In the genomic region with DNA sequence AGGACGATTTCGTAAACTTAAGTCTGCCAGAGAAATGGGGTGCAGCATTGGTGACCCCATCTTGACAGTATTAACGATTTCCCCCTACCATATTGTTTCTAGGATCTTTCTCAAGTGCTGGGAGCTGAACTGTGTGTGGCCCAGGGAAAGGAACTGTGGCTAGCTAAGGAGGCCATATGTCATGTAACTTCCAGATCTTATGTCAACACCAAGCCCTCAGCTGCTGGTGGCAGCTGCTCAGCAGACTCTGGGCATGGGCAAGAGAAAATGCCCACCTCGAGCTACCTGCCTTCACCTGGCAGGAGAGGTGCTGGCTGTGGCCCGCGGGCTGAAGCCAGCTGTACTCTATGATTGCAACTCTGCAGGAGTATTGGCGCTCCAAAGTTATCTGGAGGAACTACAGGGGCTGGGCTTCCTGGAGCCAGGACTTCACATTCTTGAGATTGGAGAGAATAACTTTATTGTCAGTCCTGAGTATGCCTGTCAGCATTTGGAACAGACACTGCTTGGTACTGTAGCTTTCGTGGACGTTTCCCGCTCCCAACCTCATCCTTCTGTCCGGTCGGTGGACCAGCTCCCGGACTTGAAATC, we compare ENCODE assay signal across 8 mouse cellular contexts. TPM values are rescaled to one million over a fixed set of nuclear protein-coding genes. Genes with fewer than 3 reads are reported as not detected.
DNase-seq lines count a peak whose midpoint lies in the region; ATAC-seq and TF ChIP-seq lines count a peak whose summit lies in the region.

No protein-coding gene starts in this region.

- DNase-seq in gastrocnemius, adult 2 months, result no peak
- no peak for DNase-seq in gastrocnemius, adult 18-20 months (ENCODE audit: low spot score)
- DNase-seq in liver, postnatal 0 days, result no peak
- DNase-seq in frontal cortex, postnatal 14 days (ENCODE audit: low spot score in 2 of 2), result no peak
- DNase-seq in retina, embryonic 14.5 days (ENCODE audit: low spot score), result no peak

- H3K9me3 ChIP-seq in ES-Bruce4 (replicated peaks; ENCODE audit: control insufficient read depth, insufficient read depth, low read length, poor library complexity, severe bottlenecking), result no peaks in the 10 kb centered on the region
- H3K9me3 ChIP-seq in heart, embryonic 14.5 days (ENCODE audit: control insufficient read depth, low read length), result no peaks in the 10 kb centered on the region
- no peaks in the 10 kb centered on the region for H3K9me3 ChIP-seq in liver, postnatal 0 days (ENCODE audit: low read length)

- H3K9ac ChIP-seq in ES-Bruce4 (ENCODE audit: low read depth, poor library complexity, severe bottlenecking), result peak overlapping the region; percentile 74
- peak overlapping the region; percentile 89 for H3K9ac ChIP-seq in heart, embryonic 14.5 days (ENCODE audit: low read length)
- H3K9ac ChIP-seq in liver, postnatal 0 days (replicated peaks), result peak overlapping the region; percentile 69

- peak overlapping the region; percentile 84 for H3K4me2 ChIP-seq in heart, embryonic 14.5 days (ENCODE audit: low read length)
- peak overlapping the region; percentile 87 for H3K4me2 ChIP-seq in liver, postnatal 0 days (ENCODE audit: low read depth, low read length)

- no peaks in the 10 kb centered on the region for H3K36me3 ChIP-seq in ES-Bruce4 (ENCODE audit: control insufficient read depth, insufficient read depth, low read length, poor library complexity, severe bottlenecking)
- peaks cover 3% of the 10 kb centered on the region; the same call in 1 of the 2 replicates for H3K36me3 ChIP-seq in heart, embryonic 14.5 days (ENCODE audit: control insufficient read depth, insufficient read depth, low read length)
- H3K36me3 ChIP-seq in liver, postnatal 0 days (replicated peaks; ENCODE audit: insufficient read depth, low read length), result no peaks in the 10 kb centered on the region

- no peaks in the 10 kb centered on the region for H3K27me3 ChIP-seq in ES-Bruce4 (ENCODE audit: control insufficient read depth, insufficient read depth, low read length, poor library complexity, severe bottlenecking)
- H3K27me3 ChIP-seq in heart, embryonic 14.5 days (ENCODE audit: control insufficient read depth, insufficient read depth, low read length), result no peaks in the 10 kb centered on the region
- no peaks in the 10 kb centered on the region for H3K27me3 ChIP-seq in liver, postnatal 0 days (ENCODE audit: insufficient read depth, low read length)

- 48% methylated on average over 13 of the region's 13 CpGs for whole genome bisulfite sequencing in heart, embryonic 14.5 days
- WGBS in liver, postnatal 0 days (ENCODE audit: insufficient replicate concordance), result 69% methylated on average over 13 of the region's 13 CpGs

- no peaks in the 10 kb centered on the region for H3K4me1 ChIP-seq in ES-Bruce4 (ENCODE audit: control insufficient read depth, insufficient read depth, low read length)
- peaks cover 14 to 36% of the 10 kb centered on the region in 2 experiments for H3K4me1 ChIP-seq in heart, embryonic 14.5 days (ENCODE audit: control insufficient read depth in 2 of 2, insufficient read depth in 2 of 2, low read length in 2 of 2)
- H3K4me1 ChIP-seq in liver, postnatal 0 days (ENCODE audit: insufficient read depth), result peaks cover 28% of the 10 kb centered on the region

- no peak for TF ChIP-seq POLR2A in ES-Bruce4 (IDR thresholded peaks at IDR 0.05; ENCODE audit: insufficient read depth, low read length)

- H3K27ac ChIP-seq in gastrocnemius, adult 2 months, result peak overlapping the region; percentile 95
- no peak overlapping the region for H3K27ac ChIP-seq in ES-Bruce4 (ENCODE audit: insufficient read depth, low read length)
- H3K27ac ChIP-seq in heart, embryonic 14.5 days (replicated peaks in 1 of 2; ENCODE audit: control insufficient read depth in 1 of 2, insufficient read depth in 1 of 2, low read depth in 2 of 2, low read length in 2 of 2), result peak overlapping the region; percentile 91 to 92
- peak overlapping the region; percentile 87 for H3K27ac ChIP-seq in liver, postnatal 0 days (ENCODE audit: low read depth)

- intact Hi-C loops in gastrocnemius, adult 2 months (cut with DNase I), result no loop called here

- no peak for ATAC-seq in heart, embryonic 14.5 days (ENCODE audit: insufficient number of reproducible peaks, insufficient read depth, low FRiP score, low read depth)
- no peak for ATAC-seq in liver, postnatal 0 days
- ATAC-seq in megakaryocyte-erythroid progenitor cell, adult 5-6 weeks (replicated peaks; ENCODE audit: low FRiP score, low TSS enrichment, poor library complexity, severe bottlenecking), result no peak

- no peak for TF ChIP-seq CTCF in gastrocnemius, adult 2 months (IDR thresholded peaks at IDR 0.05)
- TF ChIP-seq CTCF in ES-Bruce4 (IDR thresholded peaks at IDR 0.05; ENCODE audit: low read depth, low read length), result no peak
- no peak for TF ChIP-seq CTCF in liver, postnatal 0 days (IDR thresholded peaks at IDR 0.05; ENCODE audit: low read depth)

- TF ChIP-seq EP300 in ES-Bruce4 (IDR thresholded peaks at IDR 0.05; ENCODE audit: insufficient read depth, low read depth, low read length), result no peak
- TF ChIP-seq EP300 in liver, postnatal 0 days (IDR thresholded peaks at IDR 0.05; ENCODE audit: low read depth), result no peak

- peak overlapping the region; percentile 83 for H3K4me3 ChIP-seq in gastrocnemius, adult 2 months
- H3K4me3 ChIP-seq in ES-Bruce4 (ENCODE audit: low read depth, low read length), result 0 out of 2 replicates have a peak overlapping the region, but pooled peaks have one; percentile 4
- peak overlapping the region; percentile 80 to 81 for H3K4me3 ChIP-seq in heart, embryonic 14.5 days (ENCODE audit: control insufficient read depth in 1 of 2, insufficient read depth in 1 of 2, low read depth in 1 of 2, low read length in 2 of 2)
- H3K4me3 ChIP-seq in liver, postnatal 0 days (ENCODE audit: low read depth, low read length), result peak overlapping the region; percentile 77

RNA-seq across cellular contexts. Expression of gene A130010J15Rik, which starts 6.4 kb away (rescaled TPM):
- 1 to 10 TPM; 3.3 to 3.7 TPM for total RNA-seq in gastrocnemius, adult 2 months (2021)
- total RNA-seq in gastrocnemius, adult 18-20 months (2021), result 1 to 10 TPM; 2.9 to 3.9 TPM
- 9.3 and 10.9 TPM in 2 replicates for polyA plus RNA-seq in ES-Bruce4 (2011; ENCODE audit: insufficient read depth, insufficient read length, low read depth, missing spikeins)
- 12.9 and 13.4 TPM in 2 replicates for polyA plus RNA-seq in heart, embryonic 14.5 days (2014; fragmentation: Nextera tagmentation; extraction: Ambion mirVana)
- 4.8 and 6.2 TPM in 2 replicates for polyA plus RNA-seq in liver, postnatal 0 days (2015; fragmentation: Nextera tagmentation; extraction: Ambion mirVana)
- total RNA-seq in megakaryocyte-erythroid progenitor cell, adult 5-6 weeks (2014; fragmentation: Nextera tagmentation), result 6.6 and 6.9 TPM in 2 replicates
- total RNA-seq in megakaryocyte-erythroid progenitor cell, adult 5-6 weeks (2017), result 12.0 and 13.1 TPM in 2 replicates

RNA-seq across cellular contexts. Expression of gene Irf6, which starts 21.3 kb away (rescaled TPM):
- under 1 TPM; 0.33 to 0.39 TPM for total RNA-seq in gastrocnemius, adult 2 months (2021)
- under 1 TPM; 0.53 to 0.88 TPM for total RNA-seq in gastrocnemius, adult 18-20 months (2021)
- 18.1 and 18.6 TPM in 2 replicates for polyA plus RNA-seq in ES-Bruce4 (2011; ENCODE audit: insufficient read depth, insufficient read length, low read depth, missing spikeins)
- 6.1 and 7.2 TPM in 2 replicates for polyA plus RNA-seq in heart, embryonic 14.5 days (2014; fragmentation: Nextera tagmentation; extraction: Ambion mirVana)
- 6.5 and 9.7 TPM in 2 replicates for polyA plus RNA-seq in liver, postnatal 0 days (2015; fragmentation: Nextera tagmentation; extraction: Ambion mirVana)
- total RNA-seq in megakaryocyte-erythroid progenitor cell, adult 5-6 weeks (2014; fragmentation: Nextera tagmentation), result 1.0 TPM in 1 of 2 replicates, not detected in the other
- 0.19 and 0.50 TPM in 2 replicates for total RNA-seq in megakaryocyte-erythroid progenitor cell, adult 5-6 weeks (2017)

RNA-seq across cellular contexts. Expression of gene Traf3ip3, which starts 27.3 kb away (rescaled TPM):
- 1 to 10 TPM in 1 of 2 experiments, under 1 TPM in 1; 0.48 to 1.2 TPM for total RNA-seq in gastrocnemius, adult 2 months (2021)
- 1 to 10 TPM in 1 of 2 experiments, under 1 TPM in 1; 0.55 to 1.9 TPM for total RNA-seq in gastrocnemius, adult 18-20 months (2021)
- not detected in 2 replicates for polyA plus RNA-seq in ES-Bruce4 (2011; ENCODE audit: insufficient read depth, insufficient read length, low read depth, missing spikeins)
- 1.5 and 1.9 TPM in 2 replicates for polyA plus RNA-seq in heart, embryonic 14.5 days (2014; fragmentation: Nextera tagmentation; extraction: Ambion mirVana)
- polyA plus RNA-seq in liver, postnatal 0 days (2015; fragmentation: Nextera tagmentation; extraction: Ambion mirVana), result 8.3 and 9.1 TPM in 2 replicates
- 16.3 and 37.9 TPM in 2 replicates for total RNA-seq in megakaryocyte-erythroid progenitor cell, adult 5-6 weeks (2014; fragmentation: Nextera tagmentation)
- total RNA-seq in megakaryocyte-erythroid progenitor cell, adult 5-6 weeks (2017), result 2.8 and 12.9 TPM in 2 replicates

RNA-seq across cellular contexts. Expression of gene Lamb3, which starts 33.3 kb away (rescaled TPM):
- total RNA-seq in gastrocnemius, adult 2 months (2021), result 1 to 10 TPM; 3.7 to 5.4 TPM
- total RNA-seq in gastrocnemius, adult 18-20 months (2021), result 1 to 10 TPM; 2.4 to 3.2 TPM
- 6.4 and 6.7 TPM in 2 replicates for polyA plus RNA-seq in ES-Bruce4 (2011; ENCODE audit: insufficient read depth, insufficient read length, low read depth, missing spikeins)
- 2.9 and 3.1 TPM in 2 replicates for polyA plus RNA-seq in heart, embryonic 14.5 days (2014; fragmentation: Nextera tagmentation; extraction: Ambion mirVana)
- polyA plus RNA-seq in liver, postnatal 0 days (2015; fragmentation: Nextera tagmentation; extraction: Ambion mirVana), result 1.3 and 1.5 TPM in 2 replicates
- total RNA-seq in megakaryocyte-erythroid progenitor cell, adult 5-6 weeks (2014; fragmentation: Nextera tagmentation), result 0.42 TPM in 1 of 2 replicates, not detected in the other
- total RNA-seq in megakaryocyte-erythroid progenitor cell, adult 5-6 weeks (2017), result not detected in 2 replicates

RNA-seq across cellular contexts. Expression of gene Diexf, which starts 44.2 kb away (rescaled TPM):
- 10 to 100 TPM; 10.2 to 13.6 TPM for total RNA-seq in gastrocnemius, adult 2 months (2021)
- 1 to 10 TPM; 6.5 to 6.7 TPM for total RNA-seq in gastrocnemius, adult 18-20 months (2021)
- polyA plus RNA-seq in ES-Bruce4 (2011; ENCODE audit: insufficient read depth, insufficient read length, low read depth, missing spikeins), result 66.4 and 70.6 TPM in 2 replicates
- polyA plus RNA-seq in heart, embryonic 14.5 days (2014; fragmentation: Nextera tagmentation; extraction: Ambion mirVana), result 6.3 and 6.4 TPM in 2 replicates
- polyA plus RNA-seq in liver, postnatal 0 days (2015; fragmentation: Nextera tagmentation; extraction: Ambion mirVana), result 1.5 and 1.9 TPM in 2 replicates
- 20.6 and 27.2 TPM in 2 replicates for total RNA-seq in megakaryocyte-erythroid progenitor cell, adult 5-6 weeks (2014; fragmentation: Nextera tagmentation)
- 15.5 and 39.4 TPM in 2 replicates for total RNA-seq in megakaryocyte-erythroid progenitor cell, adult 5-6 weeks (2017)

Comparison
In these comparisons a context has a peak if more than half of its experiments do, and no peak if none do; other contexts are left out.
1. H3K4me3 ChIP-seq: peak in every context shown above with its lines; median percentile 83 in gastrocnemius, adult 2 months; 80 in heart, embryonic 14.5 days; 77 in liver, postnatal 0 days; 4 in ES-Bruce4.